Mouse (Mus musculus) lung, adult 2 months (tissue): Measurements from ENCODE around the gene Paxbp1. TPM values are rescaled to one million over a fixed set of nuclear protein-coding genes. Genes with fewer than 3 reads are reported as not detected.
"Not testable (repeated sequence)": the region's sequence is repeated elsewhere in the genome, so short reads cannot be mapped to it uniquely, and the experiment has no call there.

Experiments
- DNase-seq: peaks from one replicate; pipeline ENCODE4 v3.0.0; 2022
- H3K4me1 ChIP-seq: fragments of 200-500 bp; 2 replicates; pipeline ENCODE4 v1.6.1; 2011; ENCODE audit warnings: low read length; ENCODE audit not compliant: control insufficient read depth, insufficient read depth
- H3K4me3 ChIP-seq: fragments of 200-500 bp; replicated peaks from 2 replicates; pipeline ENCODE3; 2011; ENCODE audit warnings: low read depth, mild to moderate bottlenecking, control low read depth, low read length; ENCODE audit errors: extremely low read depth
- CTCF ChIP-seq: fragments of 200-500 bp; IDR thresholded peaks from 2 replicates; pipeline ENCODE4 v1.5.1; 2011; ENCODE audit warnings: mild to moderate bottlenecking, low read length, control low read depth; ENCODE audit not compliant: insufficient read depth
- POLR2A ChIP-seq: fragments of 200-500 bp; IDR thresholded peaks from 2 replicates; pipeline ENCODE4 v1.6.1; 2011; ENCODE audit warnings: low read depth, mild to moderate bottlenecking, control low read depth, low read length, borderline replicate concordance; ENCODE audit errors: extremely low read depth
- WGBS: fragments of 180-500 bp; shearing (Covaris S2); methylation state at CpG from one replicate; pipeline ENCODE4 v1.1.7; 2018; 5-methylcytosine and 5-hydroxymethylcytosine counted together
- polyA plus RNA-seq: library from polyadenylated mRNA; depleted of rRNA; stranded (reverse); fragments of >200 nt; gene quantifications from 2 replicates; pipeline ENCODE4 v1.2.3, GENCODE M21; 2012; rRNA removed

Paxbp1 gene
- polyA plus RNA-seq = 12.2 and 21.7 TPM in 2 replicates

- Histone ChIP-seq H3K4me3 (peak within 1 kb of the TSS; percentile 85), H3K4me1 (peaks cover 3% of the 10 kb centered on the region; the same call in 1 of the 2 replicates)
- TF ChIP-seq CTCF (peak; percentile 80), POLR2A (peak; percentile 95; the same call in 1 of the 2 replicates)
- DNase-seq = peak; percentile 98
- WGBS = 1% methylated on average over 69 of the region's 70 CpGs
Measured at GRCm38 (mm10) chr16:91044270-91045182, at the start of gene Paxbp1. TSS of gene Paxbp1 (minus strand) at chr16:91044543.

GRCm38 (mm10) chr16:91086642-91087306 lies 42.4 kb upstream of the Paxbp1 start:
- 45% methylated on average over 4 of the region's 4 CpGs for WGBS
- Histone ChIP-seq H3K4me3 (no peak overlapping the region), H3K4me1 (no peaks in the 10 kb centered on the region)
- DNase-seq = no peak
- no peak for TF ChIP-seq CTCF
- no peak for TF ChIP-seq POLR2A

- WGBS = 47% methylated on average over 17 of the region's 17 CpGs
- TF ChIP-seq CTCF (no peak), POLR2A (no peak)
- no peak for DNase-seq
- H3K4me3 ChIP-seq = no peak overlapping the region
- no peaks in the 10 kb centered on the region for H3K4me1 ChIP-seq
Measured at GRCm38 (mm10) chr16:91085239-91085825, 41.0 kb upstream of the Paxbp1 start.

DNA sequence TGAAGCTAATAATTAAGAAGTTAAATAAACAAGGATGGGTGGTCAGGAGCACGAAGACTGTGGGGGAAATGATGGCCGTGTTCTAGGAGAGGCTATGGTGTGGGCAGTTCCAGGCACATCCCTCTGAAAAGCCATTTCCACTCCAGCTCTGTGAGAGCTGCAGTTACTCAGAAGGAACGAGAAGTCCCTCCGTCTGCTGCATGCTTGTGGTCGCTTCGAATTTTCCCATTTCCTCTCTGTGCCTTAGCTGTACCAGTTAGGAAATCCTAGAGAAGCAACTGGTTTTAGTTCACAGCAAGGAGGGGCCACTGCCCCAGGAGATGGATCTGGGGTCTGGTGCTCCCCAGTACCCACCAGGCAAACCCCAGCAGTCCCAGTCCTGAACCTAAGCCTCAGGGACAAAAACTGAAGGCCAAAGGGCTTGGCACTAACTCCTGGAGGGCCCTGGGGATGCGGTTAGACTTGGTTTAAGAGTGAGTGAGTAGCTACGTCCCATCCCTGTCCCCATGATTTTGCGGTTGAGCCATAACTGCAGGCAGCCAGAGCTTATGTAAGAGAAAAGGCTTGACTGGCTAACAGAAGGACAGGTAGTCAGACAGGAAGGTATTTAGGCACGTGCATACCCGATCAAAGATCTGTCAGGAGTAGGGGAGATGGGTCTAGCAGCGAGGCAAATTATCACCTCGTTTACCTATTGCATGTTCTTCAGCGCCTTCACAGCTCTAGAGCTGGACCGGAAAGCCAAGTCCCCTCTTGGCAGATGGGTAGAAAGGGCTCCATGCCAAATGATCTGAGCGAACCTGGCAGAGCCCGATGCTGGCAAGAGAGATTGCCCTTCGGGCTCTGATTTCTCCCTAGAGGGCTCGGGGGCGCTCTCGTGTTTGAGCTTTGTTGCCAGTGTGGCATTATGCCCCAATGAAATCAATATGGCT lies 40.2 kb upstream of the Paxbp1 start:
- no peak overlapping the region for H3K4me3 ChIP-seq
- 66% methylated on average over 21 of the region's 21 CpGs for WGBS
- no peaks in the 10 kb centered on the region for H3K4me1 ChIP-seq
- DNase-seq = no peak
- TF ChIP-seq POLR2A (no peak), CTCF (no peak)

GRCm38 (mm10) chr16:91083002-91083646 lies 38.8 kb upstream of the Paxbp1 start:
- TF ChIP-seq CTCF (no peak), POLR2A (no peak)
- DNase-seq = no peak
- no peak overlapping the region for H3K4me3 ChIP-seq
- 65% methylated on average over 4 of the region's 4 CpGs for WGBS
- H3K4me1 ChIP-seq = no peaks in the 10 kb centered on the region

DNA sequence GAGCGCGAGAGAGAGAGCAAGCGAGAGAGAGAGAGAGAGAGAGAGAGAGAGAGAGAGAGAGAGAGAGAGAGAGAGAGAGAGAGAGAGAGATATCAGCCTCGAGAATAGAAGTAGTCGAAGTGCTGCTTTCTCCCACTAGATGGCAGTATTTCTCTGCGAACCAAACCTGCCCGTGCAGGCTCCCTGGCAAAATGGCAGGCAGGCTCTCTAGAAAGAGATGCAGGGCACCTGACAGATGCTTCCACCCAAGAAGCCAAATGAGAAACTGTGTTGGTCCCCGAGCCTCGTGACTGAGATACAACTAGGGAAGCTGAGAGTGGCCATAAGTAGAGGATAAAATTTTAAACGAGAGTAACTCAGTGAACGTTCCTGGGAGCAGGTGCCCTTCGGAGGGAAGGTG lies 37.2 kb upstream of the Paxbp1 start:
- 20% methylated on average over 10 of the region's 12 CpGs for WGBS
- peak; percentile 41 for DNase-seq
- Histone ChIP-seq H3K4me3 (no peak overlapping the region), H3K4me1 (no peaks in the 10 kb centered on the region)
- peak; percentile 77 for TF ChIP-seq CTCF
- no peak for TF ChIP-seq POLR2A

DNA sequence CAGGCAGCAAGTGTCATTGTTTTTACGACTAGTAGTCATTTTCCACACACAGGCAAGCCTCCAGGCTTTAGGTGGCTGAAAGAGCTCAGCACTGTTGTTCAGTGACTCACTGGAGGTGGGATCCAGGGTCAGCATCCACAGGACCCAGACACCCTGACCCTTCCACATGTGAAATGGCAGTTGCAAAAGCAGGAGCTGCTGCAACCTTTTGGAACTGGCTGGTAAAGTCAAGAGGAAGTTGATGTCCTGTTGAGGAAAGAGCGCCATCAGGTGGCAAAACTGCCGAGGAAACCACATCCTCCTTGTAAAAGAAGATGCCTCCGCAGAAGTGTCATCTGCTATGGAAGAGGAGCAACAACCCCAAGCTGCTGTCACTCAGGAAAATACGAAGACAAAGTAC lies 31.8 kb upstream of the Paxbp1 start:
- DNase-seq = no peak
- TF ChIP-seq POLR2A = no peak
- TF ChIP-seq CTCF = no peak
- Histone ChIP-seq H3K4me3 (no peak overlapping the region), H3K4me1 (no peaks in the 10 kb centered on the region)
- WGBS = 64% methylated on average over 5 of the region's 5 CpGs

DNA sequence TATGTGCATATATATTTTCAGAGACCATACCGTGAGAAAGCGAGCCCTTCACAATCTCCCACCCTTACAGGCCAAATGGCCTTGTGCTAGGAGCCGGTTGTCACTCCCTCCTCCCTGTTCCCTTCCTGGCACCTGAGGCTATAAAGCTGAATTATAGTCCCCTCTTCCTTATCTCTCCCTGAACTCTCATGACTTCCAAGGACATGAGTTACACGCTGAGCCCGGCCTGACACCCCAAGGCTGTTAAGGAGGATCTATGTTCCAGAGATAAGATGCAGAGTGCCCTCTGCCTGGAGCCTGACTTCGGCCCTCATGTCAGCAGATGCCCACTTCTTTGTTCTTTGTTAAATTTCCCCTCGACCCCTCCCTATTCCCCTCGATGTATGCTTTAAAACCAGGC lies 31.1 kb upstream of the Paxbp1 start:
- not testable (repeated sequence) for DNase-seq, H3K4me3 ChIP-seq, H3K4me1 ChIP-seq
- WGBS = 81% methylated on average over 8 of the region's 8 CpGs
